Mouse (Mus musculus) ES-E14 (cell line): Measurements from ENCODE around the gene Slc29a3. TPM values are rescaled to one million over a fixed set of nuclear protein-coding genes. Genes with fewer than 3 reads are reported as not detected.

ENCODE experiments used
- DNase-seq: peaks from one replicate; pipeline ENCODE4 v3.0.0-alpha.2; 2013; ENCODE audit warnings: low read depth, low spot score
- H3K27ac ChIP-seq: 2 replicates; pipeline ENCODE4 v1.5.1; 2012; ENCODE audit warnings: low read depth, mild to moderate bottlenecking, low read length, moderate library complexity, mixed read lengths; ENCODE audit not compliant: poor library complexity, insufficient read depth, severe bottlenecking
- H3K36me3 ChIP-seq: 2 replicates; pipeline ENCODE4 v1.6.1; 2012; ENCODE audit warnings: mild to moderate bottlenecking, low read length, moderate library complexity, mixed read lengths; ENCODE audit not compliant: control insufficient read depth, poor library complexity, insufficient read depth, severe bottlenecking
- H3K4me1 ChIP-seq, 2 experiments: fragments of 150-350 bp in 1 of 2; sonication (generic) in 1 of 2; 2 replicates each; pipeline ENCODE4 v1.6.1; 2012; ENCODE audit warnings: low read length in 2 of 2, mild to moderate bottlenecking in 1 of 2, mixed read lengths in 1 of 2; ENCODE audit not compliant: control insufficient read depth in 2 of 2, insufficient read depth in 2 of 2, poor library complexity in 1 of 2
- H3K4me3 ChIP-seq, 2 experiments: fragments of 150-350 bp in 1 of 2; sonication (generic) in 1 of 2; 2 replicates each; pipeline ENCODE4 v1.5.1; 2012; ENCODE audit warnings: low read length in 2 of 2, low read depth in 1 of 2, mild to moderate bottlenecking in 1 of 2, mixed read lengths in 1 of 2; ENCODE audit not compliant: insufficient read depth in 1 of 2, poor library complexity in 1 of 2, severe bottlenecking in 1 of 2
- H3K9ac ChIP-seq: 2 replicates; pipeline ENCODE4 v1.6.1; 2012; ENCODE audit warnings: low read depth, mild to moderate bottlenecking, low read length, mixed read lengths; ENCODE audit not compliant: poor library complexity, insufficient read depth, severe bottlenecking
- H3K9me3 ChIP-seq: fragments of 150-350 bp; sonication (generic); 2 replicates; pipeline ENCODE4 v1.6.1; 2012; ENCODE audit warnings: low read depth, mild to moderate bottlenecking, low read length; ENCODE audit not compliant: control insufficient read depth, insufficient read depth
- CHD2 ChIP-seq: IDR thresholded peaks from 2 replicates; pipeline ENCODE4 v1.6.1; 2014; ENCODE audit warnings: mild to moderate bottlenecking, low read depth, low read length, inconsistent platforms
- HCFC1 ChIP-seq: IDR thresholded peaks from 2 replicates; pipeline ENCODE4 v1.6.1; 2012; ENCODE audit warnings: low read length, inconsistent platforms, borderline replicate concordance; ENCODE audit not compliant: insufficient read depth
- MAFK ChIP-seq: IDR thresholded peaks from 2 replicates; pipeline ENCODE4 v1.6.1; 2014; ENCODE audit warnings: mild to moderate bottlenecking, low read depth, low read length, inconsistent platforms; ENCODE audit not compliant: insufficient read depth
- ZC3H11A ChIP-seq: IDR thresholded peaks from 2 replicates; pipeline ENCODE4 v1.6.1; 2012; ENCODE audit warnings: low read depth, mild to moderate bottlenecking, inconsistent platforms, low read length, borderline replicate concordance
- ZNF384 ChIP-seq: IDR thresholded peaks from 2 replicates; pipeline ENCODE4 v1.6.1; 2012; ENCODE audit warnings: low read depth, low read length, inconsistent platforms
- in situ Hi-C, 2 experiments: fragments of 600-800 bp; cut with MboI; formaldehyde crosslinking; loops; one replicate each; pipeline ENCODE4 v1.15.1; 2025; ENCODE audit warnings: low sequenced_read_pairs in 2 of 2, inconsistent platforms in 1 of 2; ENCODE audit not compliant: unreplicated experiment in 2 of 2
- total RNA-seq: library from RNA; depleted of rRNA; stranded (reverse); fragments of 300-350 nt; gene quantifications from 2 replicates; pipeline ENCODE4 v1.2.3, GENCODE M21; 2012

Gene Slc29a3
- total RNA-seq, 1 experiment = 11.9 TPM

DNA sequence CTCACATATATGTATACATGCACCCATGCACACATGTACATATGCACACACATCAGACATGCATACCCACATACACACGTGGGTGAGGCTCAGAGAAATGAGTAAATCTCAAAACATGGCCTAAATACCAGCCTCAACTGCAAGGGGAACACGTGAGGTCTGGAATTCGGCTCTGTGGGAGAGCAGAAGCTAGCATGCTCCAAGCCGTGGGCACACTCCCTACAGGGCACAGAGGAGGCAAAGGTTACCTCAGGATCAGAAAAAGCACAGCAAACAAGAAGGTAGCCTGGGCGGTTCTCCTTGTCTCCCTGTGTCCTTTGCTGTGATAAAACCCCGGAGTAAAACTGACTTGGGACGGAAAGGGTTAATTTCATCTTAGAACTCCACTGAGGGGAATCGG is 1.3 kb upstream of the Slc29a3 start:
- no peaks in the 10 kb centered on the region; a peak in 2 of 4 replicates for H3K4me1 ChIP-seq

GRCm38 (mm10) chr10:60753261-60753660 is 667 bp upstream of the Slc29a3 start:
- TF ChIP-seq HCFC1 (no peak), ZNF384 (no peak), MAFK (no peak), CHD2 (no peak), ZC3H11A (no peak)
- Histone ChIP-seq H3K4me3 (peak overlapping the region in 1 of 2 experiments; percentile 96; a peak in 2 of 4 replicates), H3K36me3 (no peaks in the 10 kb centered on the region), H3K4me1 (no peaks in the 10 kb centered on the region; a peak in 2 of 4 replicates), H3K9me3 (no peaks in the 10 kb centered on the region), H3K9ac (peak overlapping the region; percentile 64; the same call in 1 of the 2 replicates), H3K27ac (no peak overlapping the region)
- in situ Hi-C loops = loop anchor here (10.0 kb wide), 3 partner anchors 128 to 448 kb away; no protein-coding TSS in a partner anchor
- no peak for DNase-seq

More for the DNA sequence above, 1.3 kb upstream of the Slc29a3 start:
- no peaks in the 10 kb centered on the region for H3K9me3 ChIP-seq
- in situ Hi-C loops = loop anchor here (10.0 kb wide), 3 partner anchors 129 to 449 kb away; no protein-coding TSS in a partner anchor
- H3K4me3 ChIP-seq = no peak overlapping the region
- H3K9ac ChIP-seq = no peak overlapping the region
- DNase-seq = no peak
- H3K36me3 ChIP-seq = no peaks in the 10 kb centered on the region
- no peak overlapping the region for H3K27ac ChIP-seq
- TF ChIP-seq HCFC1 (no peak), ZC3H11A (no peak), CHD2 (no peak), ZNF384 (no peak), MAFK (no peak)

- Histone ChIP-seq H3K9ac (no peak overlapping the region), H3K4me1 (peaks cover 0 to 3% of the 10 kb centered on the region in 2 experiments; a peak in 1 of 4 replicates), H3K4me3 (no peak overlapping the region), H3K27ac (no peak overlapping the region), H3K9me3 (no peaks in the 10 kb centered on the region), H3K36me3 (no peaks in the 10 kb centered on the region)
- in situ Hi-C loops = no loop called here
- no peak for TF ChIP-seq MAFK
- TF ChIP-seq HCFC1 = no peak
- no peak for TF ChIP-seq CHD2
- TF ChIP-seq ZNF384 = no peak
- TF ChIP-seq ZC3H11A = no peak
- no peak for DNase-seq
Measured at GRCm38 (mm10) chr10:60747667-60748212, 4.9 kb downstream of the Slc29a3 start.

DNA sequence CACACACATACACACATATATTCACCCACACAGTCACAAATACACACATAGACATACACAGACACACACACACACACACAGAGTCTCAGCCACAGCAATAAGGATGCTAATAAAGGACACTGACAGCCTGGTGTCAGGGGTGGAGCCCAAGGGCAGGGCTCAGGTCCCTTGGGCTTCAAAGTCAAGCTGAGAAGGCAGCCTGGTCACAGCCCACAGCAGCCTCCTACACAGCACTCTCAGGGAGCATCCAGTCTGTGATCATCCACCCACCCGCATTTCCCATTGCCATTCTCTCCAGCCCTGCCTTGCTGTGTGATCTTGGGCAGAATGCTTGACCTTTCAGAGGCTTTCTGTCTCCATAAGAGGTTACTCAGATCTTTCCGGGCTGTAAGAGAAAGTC is 6.1 kb downstream of the Slc29a3 start:
- no peak for TF ChIP-seq MAFK
- no peak for TF ChIP-seq ZC3H11A
- no peak for TF ChIP-seq CHD2
- no peak for TF ChIP-seq ZNF384
- no peak for TF ChIP-seq HCFC1
- Histone ChIP-seq H3K9ac (no peak overlapping the region), H3K4me3 (no peak overlapping the region), H3K4me1 (peaks cover 2 to 9% of the 10 kb centered on the region in 2 experiments; a peak in 1 of 4 replicates), H3K9me3 (no peaks in the 10 kb centered on the region), H3K36me3 (no peaks in the 10 kb centered on the region; the same call in 1 of the 2 replicates), H3K27ac (no peak overlapping the region)
- DNase-seq = no peak
- in situ Hi-C loops = no loop called here
